Mouse (Mus musculus): Measurements from ENCODE around the gene Csf2rb.
A peak's percentile ranks its signal among the peaks of the same experiment; 100 is the strongest.
"Not testable (repeated sequence)": the region's sequence is repeated elsewhere in the genome, so short reads cannot be mapped to it uniquely, and the experiment has no call there.

Csf2rb gene

GRCm38 (mm10) chr15:78327753-78328341 lies 2.3 kb downstream of the Csf2rb start:
- DNase-seq (ENCODE audit: low spot score): not testable (repeated sequence)

- no peak for DNase-seq (ENCODE audit: low spot score)
Measured at GRCm38 (mm10) chr15:78328520-78329097, 3.1 kb downstream of the Csf2rb start.

- DNase-seq (ENCODE audit: low spot score): not testable (repeated sequence)
Measured at GRCm38 (mm10) chr15:78329972-78330371, 4.4 kb downstream of the Csf2rb start.

GRCm38 (mm10) chr15:78330706-78331105 lies 5.2 kb downstream of the Csf2rb start:
- no peak for DNase-seq (ENCODE audit: low spot score)

- no peak for DNase-seq (ENCODE audit: low spot score)
Measured at GRCm38 (mm10) chr15:78331523-78332340, 6.2 kb downstream of the Csf2rb start.

- no peak for DNase-seq (ENCODE audit: low spot score)
Measured at GRCm38 (mm10) chr15:78332981-78333380, 7.4 kb downstream of the Csf2rb start.

- DNase-seq (ENCODE audit: low spot score): no peak
Measured at GRCm38 (mm10) chr15:78334380-78334779, 8.8 kb downstream of the Csf2rb start.

- DNase-seq (ENCODE audit: low spot score): peak; percentile 53
Measured at GRCm38 (mm10) chr15:78339627-78340423, 14.3 kb downstream of the Csf2rb start.

- not testable (repeated sequence) for DNase-seq (ENCODE audit: low spot score)
Measured at GRCm38 (mm10) chr15:78340919-78341318, 15.4 kb downstream of the Csf2rb start.

GRCm38 (mm10) chr15:78343683-78344082 lies 18.1 kb downstream of the Csf2rb start:
- DNase-seq (ENCODE audit: low spot score): no peak

GRCm38 (mm10) chr15:78344567-78344966 lies 19.0 kb downstream of the Csf2rb start:
- DNase-seq (ENCODE audit: low spot score): no peak

- DNase-seq (ENCODE audit: low spot score): no peak
Measured at GRCm38 (mm10) chr15:78351586-78352165, 26.1 kb downstream of the Csf2rb start.

GRCm38 (mm10) chr15:78354958-78355357 lies 29.4 kb downstream of the Csf2rb start:
- DNase-seq (ENCODE audit: low spot score): peak; percentile 40

GRCm38 (mm10) chr15:78355548-78355947 lies 30.0 kb downstream of the Csf2rb start:
- DNase-seq (ENCODE audit: low spot score): no peak

GRCm38 (mm10) chr15:78365916-78366315 lies 40.4 kb downstream of the Csf2rb start:
- DNase-seq (ENCODE audit: low spot score): no peak

- DNase-seq (ENCODE audit: low spot score): no peak
Measured at GRCm38 (mm10) chr15:78366875-78367274, 41.3 kb downstream of the Csf2rb start.

GRCm38 (mm10) chr15:78367811-78368210 lies 42.3 kb downstream of the Csf2rb start:
- DNase-seq (ENCODE audit: low spot score): no peak

GRCm38 (mm10) chr15:78368926-78369346 lies 43.4 kb downstream of the Csf2rb start:
- DNase-seq (ENCODE audit: low spot score): peak; percentile 42

GRCm38 (mm10) chr15:78369641-78370040 lies 44.1 kb downstream of the Csf2rb start:
- no peak for DNase-seq (ENCODE audit: low spot score)

GRCm38 (mm10) chr15:78372796-78373195 lies 47.2 kb downstream of the Csf2rb start:
- no peak for DNase-seq (ENCODE audit: low spot score)

- DNase-seq (ENCODE audit: low spot score): peak; percentile 38
Measured at GRCm38 (mm10) chr15:78374204-78374603, 48.7 kb downstream of the Csf2rb start.

GRCm38 (mm10) chr15:78377859-78378258 lies 52.3 kb downstream of the Csf2rb start:
- no peak for DNase-seq (ENCODE audit: low spot score)

Measured in ovary, postnatal 36 days (tissue).